Mouse (Mus musculus): ENCODE results near the gene Erich2. TPM values are rescaled to one million over a fixed set of nuclear protein-coding genes. Genes with fewer than 3 reads are reported as not detected.

Erich2 gene
- total and polyA plus RNA-seq, 3 experiments, result 1.0 TPM; not detected in 2

DNA sequence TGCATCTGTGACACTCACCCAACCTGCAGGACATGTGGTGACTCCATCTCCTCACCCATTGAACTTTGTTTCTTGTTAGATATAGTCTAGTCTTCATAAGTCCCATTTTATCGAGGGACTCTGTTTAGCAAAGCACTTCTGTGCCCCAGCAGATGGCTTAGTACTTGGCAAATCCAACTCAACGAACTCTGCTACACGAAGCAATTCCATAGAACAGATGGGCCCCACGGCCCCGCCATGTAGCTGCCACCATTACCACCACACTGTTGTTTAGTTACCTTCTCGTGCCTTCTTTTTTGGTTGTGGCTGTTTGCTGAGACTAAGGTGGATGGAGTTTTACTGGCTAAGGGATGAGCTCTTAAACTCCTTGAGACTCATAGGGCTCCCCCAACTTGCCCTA lies 79.6 kb downstream of the Erich2 start:
- 82% methylated on average over 6 of the region's 6 CpGs for WGBS
- Histone ChIP-seq H3K4me3 (no peak overlapping the region), H3K27me3 (ENCODE audit: control insufficient read depth, insufficient read depth, low read length) (no peaks in the 10 kb centered on the region), H3K36me3 (ENCODE audit: control insufficient read depth, insufficient read depth, low read length) (no peaks in the 10 kb centered on the region), H3K9ac (ENCODE audit: low read depth, low read length) (no peak overlapping the region), H3K27ac (no peak overlapping the region), H3K4me1 (ENCODE audit: control insufficient read depth, insufficient read depth, low read length) (no peaks in the 10 kb centered on the region), H3K79me2 (replicated peaks; ENCODE audit: control insufficient read depth, insufficient read depth, low read length) (no peaks in the 10 kb centered on the region)
- DNase-seq, result no peak
- intact Hi-C loops (cut with DNase I), result no loop called here
- TF ChIP-seq POLR2A (IDR thresholded peaks at IDR 0.05; ENCODE audit: insufficient read depth, low read depth, low read length), result no peak
- no peak for TF ChIP-seq CTCF (IDR thresholded peaks at IDR 0.05)
- TF ChIP-seq EP300 (IDR thresholded peaks at IDR 0.05; ENCODE audit: insufficient read depth, low read depth, low read length), result no peak

Other genes with a start within 250 kb of the Erich2 start
- gene Sp5, start 33.9 kb upstream of the Erich2 start, total RNA-seq (2021), result not detected
- gene Sp5, start 33.9 kb upstream of the Erich2 start, polyA plus RNA-seq (2012; rRNA removed), result 0.10 TPM in 1 of 2 replicates, not detected in the other
- under 1 TPM; 0.23 to 0.45 TPM for gene Gad1, start 44.3 kb downstream of the Erich2 start, total RNA-seq (2021)
- gene Gad1, start 44.3 kb downstream of the Erich2 start, polyA plus RNA-seq (2012; rRNA removed), result 0.04 and 0.12 TPM in 2 replicates
- gene Gorasp2, start 152.8 kb downstream of the Erich2 start, total RNA-seq (2021), result 10 to 100 TPM; 59.5 to 67.8 TPM
- gene Gorasp2, start 152.8 kb downstream of the Erich2 start, polyA plus RNA-seq (2012; rRNA removed), result 80.2 and 91.4 TPM in 2 replicates
- gene Gm26558, start 153.3 kb downstream of the Erich2 start, total RNA-seq (2021), result not detected
- not detected in 2 replicates for gene Gm26558, start 153.3 kb downstream of the Erich2 start, polyA plus RNA-seq (2012; rRNA removed)